Mouse (Mus musculus) stomach, embryonic 16.5 days (tissue): Measurements from ENCODE around the gene Nbas. TPM values are rescaled to one million over a fixed set of nuclear protein-coding genes. Genes with fewer than 3 reads are reported as not detected.

Experiments used
- ATAC-seq: fragments of 200-750 bp; cut with Nextera tagmentation; 2 replicates; pipeline ENCODE4 v1.8.0; 2017; ENCODE audit warnings: moderate number of reproducible peaks, moderate TSS enrichment; ENCODE audit not compliant: insufficient read depth, low FRiP score
- H3K27ac ChIP-seq: fragments of 300-500 bp; sonication (generic); 2 replicates; pipeline ENCODE4 v1.5.1; 2014; ENCODE audit warnings: low read length
- H3K27me3 ChIP-seq: fragments of 300-500 bp; sonication (generic); 2 replicates; pipeline ENCODE4 v1.6.1; 2014; ENCODE audit warnings: low read length, control low read depth, mixed read lengths; ENCODE audit not compliant: control insufficient read depth, insufficient read depth
- H3K36me3 ChIP-seq: fragments of 300-500 bp; sonication (generic); 2 replicates; pipeline ENCODE4 v1.6.1; 2014; ENCODE audit warnings: low read length; ENCODE audit not compliant: control insufficient read depth, insufficient read depth
- H3K4me1 ChIP-seq: fragments of 300-500 bp; sonication (generic); 2 replicates; pipeline ENCODE4 v1.6.1; 2014; ENCODE audit warnings: low read length, control low read depth, mixed read lengths; ENCODE audit not compliant: control insufficient read depth, insufficient read depth
- H3K4me2 ChIP-seq: fragments of 300-500 bp; sonication (generic); 2 replicates; pipeline ENCODE4 v1.6.1; 2014; ENCODE audit warnings: low read depth, low read length, mixed read lengths
- H3K4me3 ChIP-seq: fragments of 300-500 bp; sonication (generic); replicated peaks from 2 replicates; pipeline ENCODE4 v1.5.1; 2014; ENCODE audit warnings: mild to moderate bottlenecking, low read length
- H3K9ac ChIP-seq: fragments of 300-500 bp; sonication (generic); 2 replicates; pipeline ENCODE4 v1.6.1; 2014; ENCODE audit warnings: low read length
- H3K9me3 ChIP-seq: fragments of 300-500 bp; sonication (generic); replicated peaks from 2 replicates; pipeline ENCODE4 v1.6.1; 2016; ENCODE audit warnings: low read length, control low read depth; ENCODE audit not compliant: control insufficient read depth
- WGBS: fragments of 180-500 bp; shearing (Covaris S2); extraction: QIAGEN DNeasy Blood & Tissue Kit; methylation state at CpG from one replicate; pipeline ENCODE4 v1.1.7; 2014; 5-methylcytosine and 5-hydroxymethylcytosine counted together
- polyA plus RNA-seq: library from polyadenylated mRNA; unstranded; fragments of >200 nt; fragmentation: Nextera tagmentation; extraction: Ambion mirVana; gene quantifications from 2 replicates; pipeline ENCODE4 v1.2.1, GENCODE M21; 2015

The Nbas gene
- polyA plus RNA-seq, 1 experiment from 2014 or later: 23.6 TPM

- ATAC-seq: no peak
- no peaks in the 10 kb centered on the region for H3K27me3 ChIP-seq
- H3K4me1 ChIP-seq: no peaks in the 10 kb centered on the region
- H3K27ac ChIP-seq: no peak overlapping the region
- H3K9me3 ChIP-seq: no peaks in the 10 kb centered on the region
- H3K36me3 ChIP-seq: no peaks in the 10 kb centered on the region
- no peak overlapping the region for H3K9ac ChIP-seq
- H3K4me3 ChIP-seq: no peak overlapping the region
- no peak overlapping the region for H3K4me2 ChIP-seq
- WGBS: 68% methylated on average over 3 of the region's 3 CpGs
Measured at GRCm38 (mm10) chr12:13486278-13486677, 217.3 kb downstream of the Nbas start.

- Histone ChIP-seq H3K9me3 (no peaks in the 10 kb centered on the region), H3K27ac (no peak overlapping the region), H3K36me3 (no peaks in the 10 kb centered on the region), H3K27me3 (no peaks in the 10 kb centered on the region), H3K4me1 (no peaks in the 10 kb centered on the region), H3K4me3 (no peak overlapping the region), H3K9ac (no peak overlapping the region), H3K4me2 (no peak overlapping the region)
- WGBS: 87% methylated on average over 6 of the region's 6 CpGs
- ATAC-seq: no peak
Measured at GRCm38 (mm10) chr12:13497211-13497610, 228.3 kb downstream of the Nbas start.

- Histone ChIP-seq H3K4me2 (no peak overlapping the region), H3K9me3 (no peaks in the 10 kb centered on the region), H3K4me1 (no peaks in the 10 kb centered on the region), H3K36me3 (no peaks in the 10 kb centered on the region), H3K27me3 (no peaks in the 10 kb centered on the region), H3K27ac (no peak overlapping the region), H3K4me3 (no peak overlapping the region), H3K9ac (no peak overlapping the region)
- WGBS: 76% methylated on average over 10 of the region's 10 CpGs
- no peak for ATAC-seq
Measured at GRCm38 (mm10) chr12:13499237-13499889, 230.4 kb downstream of the Nbas start.

GRCm38 (mm10) chr12:13500191-13500590, 231.3 kb downstream of the Nbas start:
- H3K27me3 ChIP-seq: no peaks in the 10 kb centered on the region
- H3K4me2 ChIP-seq: no peak overlapping the region
- no peak overlapping the region for H3K9ac ChIP-seq
- no peak overlapping the region for H3K4me3 ChIP-seq
- no peaks in the 10 kb centered on the region for H3K4me1 ChIP-seq
- ATAC-seq: no peak
- no peaks in the 10 kb centered on the region for H3K36me3 ChIP-seq
- 88% methylated on average over 3 of the region's 3 CpGs for WGBS
- no peak overlapping the region for H3K27ac ChIP-seq
- H3K9me3 ChIP-seq: no peaks in the 10 kb centered on the region

GRCm38 (mm10) chr12:13504771-13505444, 236.0 kb downstream of the Nbas start:
- Histone ChIP-seq H3K27me3 (no peaks in the 10 kb centered on the region), H3K9me3 (no peaks in the 10 kb centered on the region), H3K4me2 (no peak overlapping the region), H3K27ac (no peak overlapping the region), H3K4me1 (no peaks in the 10 kb centered on the region), H3K36me3 (no peaks in the 10 kb centered on the region), H3K9ac (no peak overlapping the region), H3K4me3 (no peak overlapping the region)
- no peak for ATAC-seq
- WGBS: 72% methylated on average over 5 of the region's 5 CpGs

- Histone ChIP-seq H3K4me2 (no peak overlapping the region), H3K27ac (no peak overlapping the region), H3K4me1 (no peaks in the 10 kb centered on the region), H3K9ac (no peak overlapping the region), H3K9me3 (no peaks in the 10 kb centered on the region), H3K36me3 (peaks cover 2% of the 10 kb centered on the region), H3K4me3 (no peak overlapping the region), H3K27me3 (no peaks in the 10 kb centered on the region)
- no peak for ATAC-seq
- WGBS: 28% methylated on average over 1 of the region's 1 CpGs
Measured at GRCm38 (mm10) chr12:13518082-13518481, 249.1 kb downstream of the Nbas start.

- no peaks in the 10 kb centered on the region for H3K9me3 ChIP-seq
- no peaks in the 10 kb centered on the region for H3K4me1 ChIP-seq
- no peaks in the 10 kb centered on the region; the same call in 1 of the 2 replicates for H3K36me3 ChIP-seq
- H3K27ac ChIP-seq: no peak overlapping the region
- H3K9ac ChIP-seq: no peak overlapping the region
- no peak overlapping the region for H3K4me2 ChIP-seq
- no peaks in the 10 kb centered on the region for H3K27me3 ChIP-seq
- no peak for ATAC-seq
- 90% methylated on average over 6 of the region's 6 CpGs for WGBS
- H3K4me3 ChIP-seq: no peak overlapping the region
Measured at GRCm38 (mm10) chr12:13519413-13519812, 250.5 kb downstream of the Nbas start.

- WGBS: 82% methylated on average over 1 of the region's 1 CpGs
- H3K36me3 ChIP-seq: no peaks in the 10 kb centered on the region
- no peak overlapping the region for H3K9ac ChIP-seq
- H3K4me2 ChIP-seq: no peak overlapping the region
- H3K4me1 ChIP-seq: no peaks in the 10 kb centered on the region
- no peaks in the 10 kb centered on the region for H3K27me3 ChIP-seq
- no peak overlapping the region for H3K4me3 ChIP-seq
- H3K27ac ChIP-seq: no peak overlapping the region
- no peak for ATAC-seq
- H3K9me3 ChIP-seq: no peaks in the 10 kb centered on the region
Measured at GRCm38 (mm10) chr12:13532731-13533365, 263.9 kb downstream of the Nbas start.

GRCm38 (mm10) chr12:13539171-13539570, 270.2 kb downstream of the Nbas start:
- Histone ChIP-seq H3K4me2 (no peak overlapping the region), H3K4me1 (no peaks in the 10 kb centered on the region), H3K9me3 (no peaks in the 10 kb centered on the region), H3K4me3 (no peak overlapping the region), H3K9ac (no peak overlapping the region), H3K27me3 (no peaks in the 10 kb centered on the region), H3K36me3 (no peaks in the 10 kb centered on the region), H3K27ac (no peak overlapping the region)
- ATAC-seq: no peak
- 88% methylated on average over 4 of the region's 4 CpGs for WGBS
